Mouse (Mus musculus) neural tube, embryonic 15.5 days (tissue): Measurements from ENCODE around the gene Ppp6c. TPM values are rescaled to one million over a fixed set of nuclear protein-coding genes. Genes with fewer than 3 reads are reported as not detected.

Source experiments
- polyA plus RNA-seq: library from polyadenylated mRNA; unstranded; fragments of >200 nt; fragmentation: Nextera tagmentation; extraction: Ambion mirVana; gene quantifications from 2 replicates; pipeline ENCODE4 v1.2.1, GENCODE M21; 2015

Gene Ppp6c
- polyA plus RNA-seq, 1 experiment from 2014 or later: 67.1 TPM

Other genes starting within 250 kb of the Ppp6c start
- 1.6 and 1.8 TPM in 2 replicates for gene Wdr38, start 229.0 kb downstream of the Ppp6c start, polyA plus RNA-seq
- 146 and 156 TPM in 2 replicates for gene Arpc5l, start 221.1 kb downstream of the Ppp6c start, polyA plus RNA-seq
- 636 TPM in 2 replicates for gene Rpl35, start 220.8 kb downstream of the Ppp6c start, polyA plus RNA-seq
- 27.9 and 28.9 TPM in 2 replicates for gene Golga1, start 160.9 kb downstream of the Ppp6c start, polyA plus RNA-seq
- gene Scai, start 35.7 kb downstream of the Ppp6c start, polyA plus RNA-seq: 16.5 and 17.6 TPM in 2 replicates